Mouse (Mus musculus) forelimb bud, embryonic 11.5 days (tissue): ENCODE results near the gene Slc22a14.
"Not testable (repeated sequence)": the region's sequence is repeated elsewhere in the genome, so short reads cannot be mapped to it uniquely, and the experiment has no call there.

ENCODE experiments used
- DNase-seq: peaks from one replicate; pipeline ENCODE4 v3.0.0-alpha.2; 2012; ENCODE audit warnings: low read depth, low spot score

The Slc22a14 gene

DNA sequence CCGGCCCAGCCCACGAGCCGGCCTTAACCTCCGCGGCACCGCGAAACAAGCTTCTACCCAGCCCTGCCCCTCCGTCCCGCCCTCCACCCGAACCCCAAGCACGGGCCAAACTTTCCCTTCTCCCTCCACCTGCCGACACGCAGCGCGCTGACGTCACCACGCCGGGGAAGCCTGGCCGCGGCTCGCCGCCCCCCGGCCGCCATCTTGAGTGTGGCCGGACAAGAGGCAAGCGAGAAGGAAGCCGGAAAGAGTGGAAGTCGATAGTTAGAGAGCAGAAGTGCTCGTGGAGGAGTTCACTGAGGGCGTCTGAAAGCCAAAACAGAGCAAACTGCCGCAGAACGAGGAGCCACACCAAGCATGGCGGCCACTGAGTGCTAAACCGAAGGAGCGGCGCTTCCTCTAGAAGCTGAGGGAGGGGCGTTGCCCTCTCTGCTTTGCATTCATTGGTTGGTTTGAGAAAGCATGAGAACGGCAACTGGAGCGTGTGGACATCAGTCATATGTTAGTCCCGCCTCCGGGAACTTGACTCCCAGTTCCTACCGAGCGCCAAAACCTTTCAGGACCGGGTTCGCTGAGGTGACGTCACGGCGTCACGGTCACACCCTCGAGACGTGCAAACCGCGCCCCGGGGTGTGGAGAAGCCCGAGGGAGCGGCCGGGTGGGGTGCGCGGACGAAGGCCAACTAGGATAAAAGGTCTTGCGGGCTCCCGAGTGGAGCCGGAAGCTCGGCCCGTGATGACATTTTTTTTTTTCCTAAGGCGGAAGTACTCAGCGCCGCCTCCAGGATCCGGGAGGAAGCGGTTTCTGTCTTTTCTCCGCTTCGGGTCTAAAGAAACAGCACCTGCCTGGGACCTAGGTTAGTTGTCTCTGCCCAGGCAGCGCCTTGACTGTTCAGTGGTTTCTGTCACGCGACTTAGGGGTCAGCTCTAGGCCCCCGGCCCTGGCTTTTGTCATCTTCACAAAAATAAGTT is 42.8 kb downstream of the Slc22a14 start, which contains the start of gene Oxsr1:
Oxsr1 (minus strand) TSS at position 139 of the 971 bp plus-strand sequence.
- DNase-seq, result peak; percentile 99

DNA sequence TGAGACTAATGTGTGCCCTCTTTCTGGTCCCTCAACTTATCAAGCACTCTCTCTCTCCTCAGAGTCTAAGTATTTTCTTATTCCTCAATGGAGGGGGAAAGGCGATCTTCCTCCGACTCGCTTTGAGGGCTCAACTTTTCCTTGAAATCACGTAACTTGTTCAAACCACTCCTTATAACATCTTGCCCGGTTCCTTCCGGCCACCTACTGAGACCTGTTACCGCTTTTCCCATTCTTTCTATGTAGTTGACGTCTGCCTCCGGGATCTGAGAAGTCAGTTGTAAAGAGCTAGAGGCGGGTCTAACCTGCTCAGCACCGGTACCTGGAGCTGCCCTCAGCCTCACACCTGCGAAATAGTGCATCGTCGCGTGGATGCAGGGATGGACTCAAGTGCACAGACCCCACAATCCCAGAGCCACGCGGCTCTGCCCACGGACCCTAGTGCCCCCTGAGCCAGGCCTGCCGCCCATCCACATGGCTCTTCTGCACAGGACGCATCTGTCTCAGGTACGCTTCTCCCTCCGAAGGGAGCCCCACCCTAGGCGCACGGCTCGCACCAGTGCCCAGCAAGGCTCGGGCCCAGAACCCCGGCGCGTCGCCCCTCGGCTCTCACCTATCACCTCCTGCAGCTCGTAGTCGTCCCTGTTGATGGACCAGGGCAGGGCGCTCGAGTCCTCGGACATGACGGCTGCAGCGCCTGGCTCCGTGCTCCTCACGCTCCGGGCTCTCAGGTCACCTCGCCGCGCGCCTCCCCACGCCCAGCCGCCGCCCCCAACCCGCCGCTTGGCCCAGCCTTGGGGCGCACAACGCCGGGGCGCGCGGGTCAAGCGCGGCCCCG is 43.7 kb downstream of the Slc22a14 start:
- DNase-seq, result no peak

DNA sequence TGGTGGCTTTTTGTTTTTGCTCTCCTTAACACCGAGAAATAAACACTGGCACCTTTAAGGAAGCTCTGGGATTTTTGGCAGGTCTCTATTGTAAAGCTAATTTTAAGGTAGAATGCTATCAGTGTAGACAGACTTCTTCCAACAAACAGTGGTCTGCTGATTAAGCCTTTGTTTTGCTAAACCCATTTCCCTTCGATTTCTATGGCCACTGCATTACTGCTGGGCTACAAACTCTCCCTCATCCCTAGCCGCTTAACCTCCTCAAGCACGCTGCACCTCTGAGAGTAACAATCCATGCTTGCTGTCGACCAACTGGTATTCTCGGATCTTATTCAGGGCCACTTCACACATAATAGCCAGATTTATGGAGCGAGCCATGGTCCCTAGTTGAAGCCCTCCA is 44.4 kb downstream of the Slc22a14 start:
- DNase-seq, result no peak

DNA sequence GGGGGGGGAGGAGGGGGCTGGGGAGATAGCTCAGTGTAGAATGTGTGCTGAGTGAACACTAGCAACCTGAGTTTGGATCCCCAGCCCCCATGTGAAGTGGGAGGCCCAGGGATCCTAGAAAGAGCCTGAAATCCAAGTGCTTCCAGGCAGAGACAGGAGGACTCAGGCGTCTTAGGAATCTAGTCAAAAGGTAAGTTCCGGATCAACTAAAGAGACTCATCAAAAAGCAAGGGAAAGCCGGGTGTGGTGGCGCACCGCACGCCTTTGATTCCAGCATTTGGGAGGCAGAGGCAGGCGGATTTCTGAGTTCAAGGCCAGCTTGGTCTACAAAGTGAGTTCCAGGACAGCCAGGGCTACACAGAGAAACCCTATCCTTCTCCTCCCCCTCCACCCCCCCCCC is 44.9 kb downstream of the Slc22a14 start:
- DNase-seq, result no peak

DNA sequence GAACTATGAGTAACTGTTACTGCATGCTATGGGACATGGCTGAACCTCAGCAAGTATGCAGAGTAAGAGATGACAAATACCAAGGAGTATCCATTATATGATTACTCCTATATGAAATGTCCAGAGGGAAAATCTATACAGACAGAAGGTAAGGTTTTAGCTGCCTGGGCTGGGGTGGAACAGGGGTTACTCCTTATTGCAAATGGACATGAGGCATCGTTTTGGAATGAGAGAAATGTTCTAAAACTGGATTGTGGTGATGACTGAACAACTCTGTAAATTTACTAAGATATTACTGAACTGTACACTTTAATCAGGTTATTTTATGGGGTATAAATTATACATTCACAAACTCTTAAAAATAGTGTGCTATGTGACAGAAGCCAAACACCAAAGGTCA is 46.5 kb downstream of the Slc22a14 start:
- no peak for DNase-seq

DNA sequence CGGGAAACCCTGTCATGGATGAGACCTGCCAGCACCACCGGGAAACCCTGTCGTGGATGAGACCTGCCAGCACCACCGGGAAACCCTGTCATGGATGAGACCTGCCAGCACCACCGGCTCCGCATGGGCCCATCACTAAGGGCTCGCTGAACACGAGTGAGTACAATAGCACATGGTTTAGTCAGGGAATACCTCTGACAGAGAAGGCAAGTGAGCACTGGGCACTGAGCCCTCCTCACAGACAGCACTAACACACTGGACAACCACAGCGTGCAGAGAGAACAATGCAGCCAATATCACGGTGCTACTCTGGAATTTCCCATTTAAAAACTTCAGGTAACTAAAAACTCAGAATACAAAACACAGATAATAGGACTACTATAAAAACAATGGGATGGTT is 52.3 kb downstream of the Slc22a14 start:
- DNase-seq, result no peak

DNA sequence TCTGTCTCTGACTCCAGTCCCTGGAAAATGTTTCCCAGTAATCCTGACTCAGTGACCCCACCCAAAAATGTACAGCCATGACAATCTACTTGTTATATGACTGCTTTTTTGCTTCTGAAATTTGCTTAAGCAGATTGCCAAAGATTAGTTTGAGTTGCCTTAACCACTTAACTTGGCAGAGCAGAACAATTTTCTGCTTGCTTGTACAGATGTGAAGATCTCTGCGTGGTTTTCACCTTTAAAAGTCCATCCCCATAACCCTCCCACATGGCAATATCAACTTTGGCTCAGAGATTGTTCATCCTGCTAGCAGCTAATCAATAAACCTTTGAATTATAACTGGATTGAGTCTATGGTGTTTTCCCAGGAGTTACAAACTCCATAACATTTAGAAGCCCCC is 56.3 kb downstream of the Slc22a14 start:
- DNase-seq, result no peak

DNA sequence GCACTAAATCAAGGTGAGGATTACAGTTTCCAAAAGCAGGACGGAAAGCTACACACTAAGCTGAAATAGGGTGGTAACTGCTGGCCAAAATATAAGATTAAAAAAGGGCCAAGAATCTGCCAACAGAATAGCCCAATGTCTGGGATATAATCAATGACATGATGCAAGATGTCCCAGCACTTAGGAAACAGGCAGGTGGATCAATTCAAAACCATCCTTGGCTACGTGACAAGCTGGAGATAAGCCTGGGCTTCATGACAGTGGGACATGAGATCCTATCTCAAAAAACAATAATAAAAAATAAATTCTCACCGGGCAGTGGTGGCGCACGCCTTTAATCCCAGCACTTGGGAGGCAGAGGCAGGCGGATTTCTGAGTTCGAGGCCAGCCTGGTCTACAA is 59.5 kb downstream of the Slc22a14 start:
- DNase-seq, result no peak

DNA sequence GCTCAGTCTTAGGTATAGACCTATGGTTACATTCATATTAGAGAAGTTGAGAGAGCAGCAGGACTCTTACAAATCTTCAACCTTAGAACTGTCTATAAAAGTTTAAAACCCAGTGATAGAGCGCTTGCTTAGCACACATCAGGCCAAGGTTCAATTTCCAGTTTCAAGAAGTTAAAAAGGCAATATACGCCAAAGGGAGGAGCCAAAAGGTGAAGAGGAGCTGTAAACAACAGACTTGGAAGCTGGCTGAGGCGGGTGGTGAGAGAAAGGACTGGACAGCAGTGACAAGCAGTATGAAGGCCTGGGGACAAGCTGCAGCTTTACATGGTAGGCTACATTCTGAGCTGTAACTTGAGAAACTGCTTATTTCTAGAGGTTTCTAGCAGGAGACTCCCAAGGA is 66.8 kb downstream of the Slc22a14 start:
- no peak for DNase-seq

DNA sequence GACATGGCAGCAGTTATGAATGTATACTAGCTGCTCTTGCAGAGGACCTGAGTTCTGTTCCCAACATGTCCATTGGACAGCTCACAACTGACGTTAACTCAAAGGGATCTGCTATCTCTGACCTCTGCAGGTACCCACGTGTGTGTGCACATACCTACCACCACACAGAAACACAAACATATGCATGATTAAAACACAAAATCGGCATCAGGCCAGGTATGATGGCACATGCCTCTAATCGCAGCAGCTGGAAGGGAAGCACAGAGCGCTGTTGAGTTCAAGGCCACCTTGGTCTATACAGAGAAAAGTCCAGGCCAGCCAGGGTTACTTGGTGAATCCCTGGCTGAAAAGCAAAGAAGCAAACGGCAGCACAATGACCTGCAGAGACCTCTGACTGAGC is 67.7 kb downstream of the Slc22a14 start:
- DNase-seq, result no peak

DNA sequence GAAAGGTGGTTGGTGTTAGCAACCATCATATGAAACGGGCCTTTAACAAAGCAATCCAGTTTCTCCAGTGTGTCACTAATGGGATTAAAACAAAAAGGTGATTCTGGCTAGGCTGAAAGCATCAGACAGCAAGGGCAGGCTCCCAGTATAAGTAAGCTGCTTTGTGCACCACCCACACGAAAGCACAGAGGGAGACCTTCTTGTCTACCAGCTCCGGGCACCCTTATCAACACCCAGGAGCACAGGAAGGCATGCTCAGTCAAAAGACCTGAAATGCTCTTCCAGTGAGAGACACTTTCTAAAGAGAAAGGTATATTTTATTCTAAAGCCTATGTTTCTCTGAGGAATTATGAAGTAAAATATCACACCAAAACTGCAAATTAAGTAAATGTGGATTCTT is 74.6 kb downstream of the Slc22a14 start:
- DNase-seq, result no peak

DNA sequence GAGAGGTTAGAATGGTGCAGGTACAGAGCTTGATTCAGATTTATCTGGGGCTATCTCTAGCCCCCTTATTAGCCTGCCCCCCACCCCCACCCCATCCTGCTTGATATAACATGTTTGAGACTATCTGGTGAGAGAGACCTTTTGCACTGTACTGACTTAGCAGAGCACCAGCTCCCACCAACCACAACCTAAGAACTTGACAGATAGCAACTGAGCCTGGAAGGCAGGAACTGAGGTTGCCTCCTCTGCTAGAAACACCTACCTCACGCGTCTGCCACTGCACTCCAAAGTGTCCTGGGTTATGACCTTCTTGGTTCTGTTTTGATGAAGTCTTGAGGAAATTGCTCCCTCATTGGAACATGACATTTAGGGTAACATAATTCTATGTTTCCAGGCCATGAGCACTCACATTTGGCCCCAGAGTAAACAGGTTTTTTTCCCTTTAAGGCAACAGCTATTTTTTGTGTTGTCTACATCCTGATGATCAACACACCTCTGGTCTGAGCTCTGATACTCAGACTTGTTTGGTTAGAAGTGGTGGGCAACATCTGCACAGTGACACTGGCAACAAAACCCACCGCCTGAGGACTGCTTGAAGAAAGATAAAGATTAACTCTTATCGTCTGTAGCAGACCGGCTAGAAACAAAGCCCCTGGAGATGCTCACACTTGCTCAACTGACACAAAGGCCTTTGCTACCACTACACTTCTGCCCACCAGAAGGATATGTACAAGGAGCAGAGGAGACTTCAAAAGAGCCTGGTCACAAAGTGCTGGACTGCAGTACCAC is 84.3 kb downstream of the Slc22a14 start:
- no peak for DNase-seq

DNA sequence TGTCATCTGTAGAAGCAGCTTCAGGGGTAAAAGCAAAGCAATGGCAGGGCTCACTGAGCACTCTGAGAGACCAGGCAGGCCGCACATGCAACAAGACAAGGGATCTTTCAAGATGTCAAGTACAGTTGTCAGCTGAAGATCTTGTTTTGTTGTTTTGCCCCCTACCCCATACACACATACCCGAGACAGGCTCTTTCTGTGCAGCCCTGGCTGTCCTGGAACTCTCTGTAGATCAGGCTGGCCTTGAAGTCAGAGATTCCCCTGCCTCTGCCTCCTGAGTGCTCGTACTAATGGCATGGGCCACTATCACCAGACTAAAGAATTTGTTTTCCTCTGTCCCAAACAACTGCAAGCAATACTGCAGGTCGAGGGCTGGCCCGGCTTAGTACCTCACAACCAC is 87.3 kb downstream of the Slc22a14 start:
- no peak for DNase-seq

DNA sequence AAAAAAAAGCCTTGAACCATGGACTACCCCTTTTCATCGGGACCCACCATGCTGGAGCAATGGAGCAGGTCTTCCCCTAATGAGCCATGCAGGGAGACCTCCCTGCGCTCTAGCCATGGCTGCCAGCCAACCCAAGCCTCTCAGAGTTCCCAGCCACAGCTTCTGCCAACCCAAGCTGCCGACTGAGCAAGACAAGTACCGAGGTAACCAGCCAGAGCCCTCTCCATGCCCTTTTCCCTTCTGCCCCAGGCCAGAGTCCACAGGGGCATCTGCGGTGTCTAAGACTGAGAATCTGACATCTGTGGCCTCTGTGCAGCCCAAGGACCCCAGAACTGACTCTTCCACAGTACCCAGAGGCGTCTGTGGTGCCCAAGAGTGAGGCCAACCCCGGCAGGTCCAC is 89.0 kb downstream of the Slc22a14 start:
- DNase-seq, result no peak

DNA sequence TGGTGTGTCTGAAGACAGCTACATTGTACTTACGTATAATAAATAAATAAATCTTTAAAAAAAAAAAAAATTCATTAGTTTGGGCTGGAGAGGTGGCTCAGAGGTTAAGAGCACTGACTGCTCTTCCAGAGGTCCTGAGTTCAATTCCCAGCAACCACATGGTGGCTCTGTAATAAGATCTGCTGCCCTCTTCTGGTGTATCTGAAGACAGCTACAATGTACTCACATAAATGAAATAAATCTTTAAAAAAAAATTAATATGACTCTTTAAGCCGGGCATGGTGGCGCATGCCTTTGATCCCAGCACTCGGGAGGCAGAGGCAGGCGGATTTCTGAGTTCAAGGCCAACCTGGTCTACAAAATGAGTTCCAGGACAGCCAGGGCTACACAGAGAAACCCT is 90.5 kb downstream of the Slc22a14 start:
- not testable (repeated sequence) for DNase-seq

DNA sequence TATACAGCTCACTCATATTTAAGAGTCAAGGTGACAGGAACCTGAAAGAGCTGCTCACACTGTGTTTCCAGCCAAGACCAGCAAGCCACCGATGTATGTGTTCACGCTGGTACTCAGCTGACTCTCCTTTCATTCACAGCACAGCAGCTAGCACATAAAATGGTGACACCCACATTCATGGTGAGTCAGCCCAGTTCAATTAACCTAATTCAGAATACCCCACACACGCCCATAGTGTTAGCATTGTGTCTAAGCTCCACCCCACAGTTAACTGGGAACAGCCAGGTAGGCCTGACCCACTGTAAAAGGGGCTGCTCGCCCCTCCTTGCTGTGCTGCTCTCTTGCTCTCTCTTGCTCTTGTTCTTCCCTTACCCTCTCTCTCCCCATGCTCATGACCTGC is 93.9 kb downstream of the Slc22a14 start:
- no peak for DNase-seq

DNA sequence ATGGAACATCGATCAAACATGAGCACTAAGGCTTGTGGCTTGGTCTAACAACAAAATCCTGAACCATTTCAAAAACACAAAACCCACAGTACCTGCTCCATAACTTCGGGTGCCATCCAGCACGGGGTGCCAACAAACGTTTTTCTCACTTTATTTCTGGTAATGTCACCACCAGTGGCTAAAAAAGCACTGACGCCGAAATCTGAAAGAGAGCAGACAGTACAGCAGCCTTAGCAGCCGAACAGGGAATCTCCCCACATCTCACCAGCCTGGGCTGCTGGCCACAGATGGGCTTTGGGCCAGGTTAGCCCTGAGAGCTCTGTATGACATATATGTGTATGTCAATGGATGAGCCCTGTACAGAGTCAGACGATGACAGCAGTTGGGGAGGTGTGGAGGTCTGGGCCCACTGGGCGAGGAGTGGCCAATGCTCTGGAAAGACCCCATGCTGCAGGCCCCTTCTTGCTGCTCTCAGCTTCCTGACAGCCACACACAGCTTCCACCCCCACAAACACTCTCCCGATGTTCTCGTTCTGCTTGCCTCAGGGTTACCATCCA is 96.7 kb downstream of the Slc22a14 start:
- DNase-seq, result no peak

DNA sequence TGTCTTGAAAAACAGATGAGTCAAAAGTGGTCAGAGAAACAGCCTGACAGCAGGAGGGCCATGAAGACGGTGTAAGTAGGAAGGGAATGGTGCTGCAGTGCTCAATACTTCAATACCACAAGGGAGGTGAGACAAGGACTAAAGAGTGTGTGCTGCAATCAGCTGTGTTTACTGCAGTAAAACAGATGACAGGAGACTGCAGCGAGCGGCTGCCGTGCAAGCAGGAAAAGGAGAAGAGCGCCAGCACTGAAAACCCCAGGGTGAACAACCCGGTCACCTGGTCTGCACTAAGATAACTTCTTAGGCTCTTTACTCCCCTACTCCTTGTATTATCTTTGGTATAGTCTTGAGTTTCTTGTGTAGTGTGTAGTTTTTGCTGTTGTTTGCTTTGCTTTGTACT is 97.2 kb downstream of the Slc22a14 start:
- DNase-seq, result no peak

DNA sequence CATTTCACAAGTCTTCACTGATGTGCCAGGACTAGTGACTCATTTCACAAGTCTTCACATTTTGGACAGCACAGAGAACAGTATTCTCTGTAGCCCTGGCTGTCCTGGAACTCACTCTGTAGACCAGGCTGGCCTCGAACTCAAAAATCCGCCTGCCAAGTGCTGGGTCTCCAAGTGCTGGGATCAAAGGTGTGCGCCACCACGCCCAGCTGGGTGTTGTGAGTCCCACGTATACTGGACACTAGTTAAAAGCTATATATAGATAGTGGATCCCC is 99.3 kb downstream of the Slc22a14 start:
- not testable (repeated sequence) for DNase-seq

DNA sequence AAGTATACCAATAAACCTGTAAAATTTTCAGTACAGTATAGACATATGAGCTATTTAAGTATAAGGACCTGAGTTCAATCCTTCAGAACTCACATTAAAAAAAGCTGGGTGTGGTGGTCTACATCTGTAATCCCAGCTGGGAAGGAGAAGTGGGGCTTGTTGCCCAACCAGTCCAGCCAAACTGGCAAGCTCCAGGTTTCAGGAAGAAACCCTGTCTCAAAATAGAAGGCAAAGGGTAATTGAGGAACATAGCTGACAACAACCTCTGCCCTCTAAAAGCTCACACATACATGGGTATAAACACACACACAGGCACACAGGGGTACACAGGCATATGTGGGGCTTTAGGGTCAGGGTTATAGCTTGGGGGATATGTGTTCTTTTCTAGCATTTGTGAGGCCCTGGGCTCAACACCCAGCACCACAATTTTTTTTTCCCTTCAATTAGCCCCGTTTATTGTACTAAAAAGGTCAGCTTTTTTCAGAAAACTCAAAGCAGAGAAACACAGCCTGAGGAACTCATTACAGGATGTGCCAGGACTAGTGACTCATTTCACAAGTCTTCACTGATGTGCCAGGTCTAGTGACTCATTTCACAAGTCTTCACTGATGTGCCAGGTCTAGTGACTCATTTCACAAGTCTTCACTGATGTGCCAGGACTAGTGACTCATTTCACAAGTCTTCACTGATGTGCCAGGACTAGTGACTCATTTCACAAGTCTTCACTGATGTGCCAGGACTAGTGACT is 99.8 kb downstream of the Slc22a14 start:
- not testable (repeated sequence) for DNase-seq

DNA sequence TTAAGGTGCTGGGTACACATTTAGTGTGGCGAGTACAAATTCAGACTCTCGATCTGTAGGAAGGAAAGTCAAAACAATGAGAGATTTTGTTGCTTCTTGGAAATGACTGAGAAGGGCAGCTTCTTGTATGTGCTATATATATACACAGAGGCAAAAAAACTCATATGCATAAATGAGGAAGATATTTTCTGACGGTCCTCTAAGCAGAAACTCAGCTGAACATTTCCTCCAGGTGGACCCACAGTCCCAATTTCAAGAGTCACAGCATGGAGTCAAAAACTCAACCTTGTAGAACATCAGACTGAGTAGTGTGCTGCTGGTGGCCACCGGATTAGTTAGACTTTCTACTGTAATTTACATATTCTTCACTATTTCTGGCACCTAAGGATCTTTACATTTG is 102.3 kb downstream of the Slc22a14 start:
- no peak for DNase-seq
